Mouse (Mus musculus): ENCODE data around the gene Sp3. TPM values are rescaled to one million over a fixed set of nuclear protein-coding genes. Genes with fewer than 3 reads are reported as not detected.

The Sp3 gene
- polyA plus RNA-seq, 1 experiment from 2014 or later = 69.1 TPM

DNA sequence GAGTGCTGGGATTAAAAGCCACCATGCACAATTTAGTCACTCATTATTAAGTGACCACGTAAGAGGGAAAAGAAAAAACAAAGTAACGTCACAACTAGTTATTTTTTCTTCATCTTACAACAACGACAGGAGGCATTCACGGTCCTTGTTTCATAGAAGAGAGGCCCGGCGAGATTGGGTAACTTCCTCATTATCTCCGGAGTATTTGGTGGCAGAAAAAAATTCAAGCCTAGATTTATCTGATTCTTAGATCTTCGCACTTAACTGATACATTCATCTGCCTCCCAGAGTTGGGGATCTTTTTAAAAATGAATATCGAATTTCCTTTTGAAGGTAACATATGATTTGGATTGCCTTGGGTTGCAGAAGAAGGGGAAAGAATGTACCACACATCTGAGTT lies 27.2 kb upstream of the Sp3 start:
- no peaks in the 10 kb centered on the region for H3K27me3 ChIP-seq (ENCODE audit: control insufficient read depth, insufficient read depth, low read length)
- no peak overlapping the region for H3K27ac ChIP-seq (ENCODE audit: low read depth, low read length)
- no peaks in the 10 kb centered on the region for H3K36me3 ChIP-seq (ENCODE audit: control insufficient read depth, insufficient read depth, low read length)
- 91% methylated on average over 9 of the region's 9 CpGs for WGBS
- H3K4me2 ChIP-seq = no peak overlapping the region
- DNase-seq (ENCODE audit: low spot score, missing footprints) (no peak), ATAC-seq (ENCODE audit: low FRiP score) (no peak)
- H3K4me1 ChIP-seq (ENCODE audit: control insufficient read depth, insufficient read depth, low read length) = peaks cover 5% of the 10 kb centered on the region; the same call in 1 of the 2 replicates
- H3K9me3 ChIP-seq (ENCODE audit: control insufficient read depth, low read length) = peaks cover 9% of the 10 kb centered on the region; the same call in 1 of the 2 replicates
- no peak overlapping the region for H3K9ac ChIP-seq (ENCODE audit: low read length)
- H3K4me3 ChIP-seq (ENCODE audit: low read depth, low read length) = no peak overlapping the region

DNA sequence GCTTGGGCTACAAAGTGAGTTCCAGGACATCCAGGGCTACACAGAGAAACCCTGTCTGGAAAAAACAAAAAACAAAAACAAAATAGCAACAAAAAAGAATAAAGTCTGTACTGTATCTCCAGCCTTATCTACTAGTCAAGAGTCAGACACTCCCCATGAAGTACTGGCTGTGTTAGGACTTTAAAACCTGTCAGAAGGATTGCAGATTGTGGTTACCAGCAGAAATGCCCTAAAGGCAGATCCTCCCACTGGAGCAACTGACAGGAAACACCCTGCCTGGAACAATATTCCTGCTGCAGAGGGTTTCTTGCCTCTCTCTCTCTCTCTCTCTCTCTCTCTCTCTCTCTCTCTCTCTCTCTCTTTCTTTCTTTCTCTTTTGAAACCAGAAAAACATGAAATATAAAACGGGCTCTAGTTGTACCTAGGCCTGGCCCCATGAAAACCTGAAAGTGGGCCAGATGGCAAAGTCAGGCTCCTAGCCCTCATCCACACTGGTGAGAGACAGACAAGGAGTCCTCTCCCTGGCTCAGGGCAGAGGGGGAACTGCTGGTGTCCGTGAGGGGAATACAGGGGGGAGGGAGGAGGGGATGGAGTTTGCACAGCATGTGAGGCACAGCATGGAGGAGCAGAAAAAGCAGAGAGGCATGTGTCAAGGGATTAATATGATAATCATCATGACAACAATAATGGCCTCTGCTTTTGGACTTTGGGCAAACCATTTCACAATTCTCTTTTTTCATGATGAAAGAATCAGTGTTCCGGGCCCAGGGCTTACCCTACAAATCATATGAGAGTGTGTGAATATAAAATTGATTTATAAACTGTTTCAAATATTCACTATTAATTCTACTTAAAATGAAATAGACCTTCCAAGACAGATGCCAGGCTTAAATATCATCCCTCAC lies 25.6 kb upstream of the Sp3 start:
- Histone ChIP-seq H3K27ac (ENCODE audit: low read depth, low read length) (no peak overlapping the region), H3K4me2 (no peak overlapping the region), H3K9ac (ENCODE audit: low read length) (no peak overlapping the region), H3K4me1 (ENCODE audit: control insufficient read depth, insufficient read depth, low read length) (peaks cover 5% of the 10 kb centered on the region; the same call in 1 of the 2 replicates), H3K36me3 (ENCODE audit: control insufficient read depth, insufficient read depth, low read length) (no peaks in the 10 kb centered on the region), H3K4me3 (ENCODE audit: low read depth, low read length) (no peak overlapping the region), H3K9me3 (ENCODE audit: control insufficient read depth, low read length) (peaks cover 5% of the 10 kb centered on the region; the same call in 1 of the 2 replicates), H3K27me3 (ENCODE audit: control insufficient read depth, insufficient read depth, low read length) (no peaks in the 10 kb centered on the region)
- ATAC-seq (ENCODE audit: low FRiP score) (peak; percentile 50; the same call in 1 of the 2 replicates), DNase-seq (ENCODE audit: low spot score, missing footprints) (no peak)
- 51% methylated on average over 3 of the region's 3 CpGs for WGBS

DNA sequence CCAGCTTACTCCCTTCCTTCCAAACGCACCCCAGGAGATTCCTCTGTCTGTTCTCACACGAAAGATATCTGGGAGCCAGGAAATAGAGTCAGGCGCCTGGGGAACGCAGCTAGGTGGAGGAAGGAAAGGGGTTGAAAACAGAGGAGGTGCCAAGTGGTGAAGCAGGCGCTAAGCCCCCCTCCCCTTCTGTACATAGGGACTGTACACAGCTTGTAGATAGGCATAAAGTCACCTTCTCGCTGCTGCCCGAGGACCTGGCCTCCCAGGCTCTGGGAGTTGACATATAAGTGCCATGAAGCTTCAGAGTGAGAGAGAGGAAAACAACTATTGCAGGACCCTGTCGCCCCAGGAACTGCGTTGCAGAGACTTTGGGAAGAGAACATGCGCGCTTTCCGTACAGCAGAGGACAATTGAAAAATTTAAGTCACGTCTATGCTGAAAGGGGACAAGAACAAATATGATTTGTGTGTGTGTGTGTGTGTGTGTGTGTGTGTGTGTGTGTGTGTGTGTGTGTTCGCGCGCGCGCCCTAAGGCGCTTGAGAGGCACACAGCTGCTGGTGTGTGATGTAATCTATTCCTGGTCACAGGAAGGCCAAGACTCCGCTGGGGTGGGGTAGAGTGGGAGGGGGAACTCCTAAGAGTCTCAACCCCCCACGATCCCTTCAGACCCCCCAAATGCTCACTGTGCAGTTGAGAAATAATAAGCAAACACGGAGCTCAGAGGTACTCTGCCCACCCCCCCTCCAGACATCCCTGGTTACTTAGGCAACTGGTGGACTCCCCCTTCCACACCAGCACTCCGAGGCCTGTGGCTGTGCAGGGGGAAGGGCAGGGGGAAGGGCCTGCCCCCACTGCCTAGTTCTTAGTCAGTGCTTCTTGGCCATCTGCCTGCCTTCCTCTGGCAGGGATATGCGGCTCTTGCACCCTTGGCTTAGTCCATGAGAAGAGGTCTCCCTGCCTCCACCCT lies 23.8 kb upstream of the Sp3 start:
- Histone ChIP-seq H3K4me3 (ENCODE audit: low read depth, low read length) (no peak overlapping the region), H3K9me3 (ENCODE audit: control insufficient read depth, low read length) (no peaks in the 10 kb centered on the region), H3K4me2 (peak overlapping the region; percentile 24), H3K9ac (ENCODE audit: low read length) (no peak overlapping the region), H3K36me3 (ENCODE audit: control insufficient read depth, insufficient read depth, low read length) (no peaks in the 10 kb centered on the region), H3K4me1 (ENCODE audit: control insufficient read depth, insufficient read depth, low read length) (peaks cover 5% of the 10 kb centered on the region; the same call in 1 of the 2 replicates), H3K27ac (ENCODE audit: low read depth, low read length) (no peak overlapping the region; the same call in 1 of the 2 replicates), H3K27me3 (ENCODE audit: control insufficient read depth, insufficient read depth, low read length) (no peaks in the 10 kb centered on the region)
- WGBS = 39% methylated on average over 23 of the region's 24 CpGs
- DNase-seq (ENCODE audit: low spot score, missing footprints) (peak; percentile 90), ATAC-seq (ENCODE audit: low FRiP score) (peak; percentile 83)

DNA sequence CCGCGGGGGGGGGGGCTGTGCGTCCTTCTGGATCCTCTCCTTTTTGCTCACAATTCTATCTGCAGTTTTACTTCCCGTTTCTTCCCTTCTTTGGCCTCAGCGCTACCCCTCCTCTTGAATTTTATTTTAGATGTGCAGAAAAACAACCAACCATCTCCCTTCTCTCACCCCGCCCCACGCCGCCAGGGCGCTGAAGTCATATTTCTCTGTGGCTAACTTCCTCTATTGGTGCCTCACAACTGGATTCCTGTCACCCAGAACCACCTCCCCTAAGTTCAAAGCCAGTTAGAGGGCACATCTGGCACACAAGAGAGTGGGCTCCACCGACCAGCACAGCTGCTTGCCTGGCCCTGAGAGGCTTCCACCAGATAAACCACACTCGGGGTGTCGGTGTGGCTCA lies 22.8 kb upstream of the Sp3 start:
- H3K27ac ChIP-seq (ENCODE audit: low read depth, low read length) = no peak overlapping the region
- ATAC-seq (ENCODE audit: low FRiP score) (no peak), DNase-seq (ENCODE audit: low spot score, missing footprints) (no peak)
- H3K4me2 ChIP-seq = no peak overlapping the region
- H3K4me1 ChIP-seq (ENCODE audit: control insufficient read depth, insufficient read depth, low read length) = peaks cover 5% of the 10 kb centered on the region; the same call in 1 of the 2 replicates
- 59% methylated on average over 12 of the region's 12 CpGs for WGBS
- H3K9me3 ChIP-seq (ENCODE audit: control insufficient read depth, low read length) = no peaks in the 10 kb centered on the region
- no peaks in the 10 kb centered on the region for H3K36me3 ChIP-seq (ENCODE audit: control insufficient read depth, insufficient read depth, low read length)
- H3K4me3 ChIP-seq (ENCODE audit: low read depth, low read length) = no peak overlapping the region
- H3K9ac ChIP-seq (ENCODE audit: low read length) = no peak overlapping the region
- H3K27me3 ChIP-seq (ENCODE audit: control insufficient read depth, insufficient read depth, low read length) = no peaks in the 10 kb centered on the region

DNA sequence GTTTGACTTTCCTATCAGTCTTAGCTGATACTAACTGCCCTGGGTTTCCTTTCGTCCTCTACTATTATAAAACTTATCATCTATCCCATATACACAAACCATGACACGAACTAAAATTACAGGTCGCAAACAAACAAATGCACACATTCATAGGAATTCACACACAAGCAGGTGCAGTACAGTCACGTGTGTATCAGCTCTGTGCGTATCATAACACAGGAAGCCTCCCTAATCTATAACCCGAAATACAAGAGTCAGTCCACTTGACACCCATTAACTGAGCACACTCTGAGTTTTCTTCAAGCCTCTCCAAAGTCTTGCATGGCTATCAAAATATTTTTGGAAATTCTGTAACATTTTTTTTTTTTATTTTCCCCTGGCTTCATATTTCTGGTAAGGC lies 22.2 kb upstream of the Sp3 start:
- Histone ChIP-seq H3K4me1 (ENCODE audit: control insufficient read depth, insufficient read depth, low read length) (peaks cover 5% of the 10 kb centered on the region; the same call in 1 of the 2 replicates), H3K4me2 (no peak overlapping the region), H3K27me3 (ENCODE audit: control insufficient read depth, insufficient read depth, low read length) (no peaks in the 10 kb centered on the region), H3K36me3 (ENCODE audit: control insufficient read depth, insufficient read depth, low read length) (no peaks in the 10 kb centered on the region), H3K9ac (ENCODE audit: low read length) (no peak overlapping the region), H3K9me3 (ENCODE audit: control insufficient read depth, low read length) (no peaks in the 10 kb centered on the region), H3K4me3 (ENCODE audit: low read depth, low read length) (no peak overlapping the region), H3K27ac (ENCODE audit: low read depth, low read length) (no peak overlapping the region)
- DNase-seq (ENCODE audit: low spot score, missing footprints) (no peak), ATAC-seq (ENCODE audit: low FRiP score) (no peak)
- WGBS = 93% methylated on average over 6 of the region's 6 CpGs

DNA sequence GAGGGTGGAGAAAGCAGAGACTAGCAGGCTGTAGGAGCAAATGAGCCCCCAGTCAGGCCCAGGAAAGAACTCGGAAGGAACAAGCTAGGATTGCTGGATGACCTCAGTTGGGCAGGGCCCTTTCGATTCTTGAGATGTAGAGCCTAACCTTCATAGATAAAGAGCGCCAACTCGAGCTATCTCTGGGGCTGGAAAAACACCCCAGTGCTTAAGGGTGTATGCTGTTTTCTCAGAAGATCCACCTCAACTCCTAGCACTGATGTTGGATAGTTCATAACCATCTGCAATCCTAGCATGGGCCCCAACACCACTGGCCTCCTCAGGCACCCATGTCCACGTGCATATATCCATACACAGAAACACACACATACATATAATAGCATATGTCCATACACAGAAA lies 21.7 kb upstream of the Sp3 start:
- DNase-seq (ENCODE audit: low spot score, missing footprints) = no peak
- no peak overlapping the region for H3K4me2 ChIP-seq
- H3K9ac ChIP-seq (ENCODE audit: low read length) = no peak overlapping the region
- H3K4me1 ChIP-seq (ENCODE audit: control insufficient read depth, insufficient read depth, low read length) = peaks cover 5% of the 10 kb centered on the region; the same call in 1 of the 2 replicates
- ATAC-seq (ENCODE audit: low FRiP score) = no peak
- no peak overlapping the region for H3K4me3 ChIP-seq (ENCODE audit: low read depth, low read length)
- no peak overlapping the region for H3K27ac ChIP-seq (ENCODE audit: low read depth, low read length)
- no peaks in the 10 kb centered on the region for H3K9me3 ChIP-seq (ENCODE audit: control insufficient read depth, low read length)
- 92% methylated on average over 5 of the region's 5 CpGs for WGBS
- no peaks in the 10 kb centered on the region for H3K27me3 ChIP-seq (ENCODE audit: control insufficient read depth, insufficient read depth, low read length)
- H3K36me3 ChIP-seq (ENCODE audit: control insufficient read depth, insufficient read depth, low read length) = no peaks in the 10 kb centered on the region

DNA sequence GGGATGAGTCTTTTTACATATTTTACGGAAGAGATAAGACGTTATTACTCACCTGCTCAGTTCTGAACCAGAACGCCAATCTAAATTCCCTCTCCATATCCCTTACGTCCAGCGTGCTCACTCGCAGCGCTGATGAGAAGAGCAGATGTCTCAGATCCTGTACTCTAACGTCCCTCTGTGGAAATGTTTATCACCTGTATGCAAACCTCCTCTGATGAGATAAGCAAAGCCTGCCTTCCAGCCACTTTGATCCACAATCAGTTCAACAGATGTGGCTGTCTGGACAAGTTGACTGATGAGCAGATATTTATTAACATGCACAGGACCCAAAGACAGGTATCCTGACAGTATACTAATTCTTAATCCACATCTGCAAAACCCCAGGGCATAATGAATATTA lies 19.9 kb upstream of the Sp3 start:
- Histone ChIP-seq H3K36me3 (ENCODE audit: control insufficient read depth, insufficient read depth, low read length) (no peaks in the 10 kb centered on the region), H3K27me3 (ENCODE audit: control insufficient read depth, insufficient read depth, low read length) (no peaks in the 10 kb centered on the region)

DNA sequence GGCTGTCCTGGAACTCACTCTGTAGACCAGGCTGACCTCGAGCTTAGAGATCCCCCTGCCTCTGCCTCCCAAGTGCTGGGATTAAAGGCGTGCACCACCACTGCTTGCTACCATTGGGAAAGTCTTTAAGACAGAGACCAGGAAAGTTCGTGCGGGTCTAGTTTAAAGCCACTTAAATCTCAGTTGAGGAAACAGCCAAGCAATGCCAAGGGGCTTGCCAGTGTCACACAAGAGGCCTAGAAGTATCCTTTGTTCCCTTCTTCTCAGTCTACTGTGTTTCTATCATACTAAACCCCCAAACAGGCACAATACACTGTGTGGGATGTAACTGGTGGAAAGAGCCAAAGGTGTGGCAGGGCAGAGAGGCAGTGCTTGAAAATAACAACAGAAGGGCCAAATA lies 17.3 kb upstream of the Sp3 start:
- H3K4me3 ChIP-seq (ENCODE audit: low read depth, low read length) = no peak overlapping the region
- no peak overlapping the region for H3K4me2 ChIP-seq
- no peaks in the 10 kb centered on the region for H3K9me3 ChIP-seq (ENCODE audit: control insufficient read depth, low read length)
- no peaks in the 10 kb centered on the region for H3K4me1 ChIP-seq (ENCODE audit: control insufficient read depth, insufficient read depth, low read length)
- 93% methylated on average over 4 of the region's 4 CpGs for WGBS
- H3K27me3 ChIP-seq (ENCODE audit: control insufficient read depth, insufficient read depth, low read length) = no peaks in the 10 kb centered on the region
- H3K9ac ChIP-seq (ENCODE audit: low read length) = no peak overlapping the region
- DNase-seq (ENCODE audit: low spot score, missing footprints) (no peak), ATAC-seq (ENCODE audit: low FRiP score) (no peak)
- no peak overlapping the region for H3K27ac ChIP-seq (ENCODE audit: low read depth, low read length)
- H3K36me3 ChIP-seq (ENCODE audit: control insufficient read depth, insufficient read depth, low read length) = no peaks in the 10 kb centered on the region

More for the DNA sequence above, 19.9 kb upstream of the Sp3 start:
- Histone ChIP-seq H3K9ac (ENCODE audit: low read length) (no peak overlapping the region), H3K27ac (ENCODE audit: low read depth, low read length) (no peak overlapping the region), H3K4me1 (ENCODE audit: control insufficient read depth, insufficient read depth, low read length) (peaks cover 5% of the 10 kb centered on the region; the same call in 1 of the 2 replicates), H3K4me3 (ENCODE audit: low read depth, low read length) (no peak overlapping the region), H3K4me2 (no peak overlapping the region), H3K9me3 (ENCODE audit: control insufficient read depth, low read length) (no peaks in the 10 kb centered on the region)
- WGBS = 91% methylated on average over 8 of the region's 8 CpGs
- ATAC-seq (ENCODE audit: low FRiP score) = no peak
- DNase-seq (ENCODE audit: low spot score, missing footprints) = no peak

Measured in midbrain, embryonic 11.5 days (tissue).